Mouse (Mus musculus): ENCODE data around the gene Fgf8. TPM values are rescaled to one million over a fixed set of nuclear protein-coding genes. Genes with fewer than 3 reads are reported as not detected.

Fgf8 gene
- polyA plus RNA-seq, 1 experiment from 2014 or later, result not detected

Other genes with a start within 250 kb of the Fgf8 start
- gene Poll, start 182.4 kb downstream of the Fgf8 start, polyA plus RNA-seq (2015; fragmentation: Nextera tagmentation; extraction: Ambion mirVana), result 17.4 and 18.7 TPM in 2 replicates
- gene Gm17018, start 182.3 kb downstream of the Fgf8 start, polyA plus RNA-seq (2015; fragmentation: Nextera tagmentation; extraction: Ambion mirVana), result 55.0 and 60.5 TPM in 2 replicates
- 4.3 and 5.4 TPM in 2 replicates for gene Fbxw4, start 82.6 kb downstream of the Fgf8 start, polyA plus RNA-seq (2015; fragmentation: Nextera tagmentation; extraction: Ambion mirVana)
- 14.7 and 15.8 TPM in 2 replicates for gene Npm3, start 6.7 kb upstream of the Fgf8 start, polyA plus RNA-seq (2015; fragmentation: Nextera tagmentation; extraction: Ambion mirVana)
- gene Mgea5, start 40.9 kb upstream of the Fgf8 start, polyA plus RNA-seq (2015; fragmentation: Nextera tagmentation; extraction: Ambion mirVana), result 47.0 and 48.5 TPM in 2 replicates
- gene Kcnip2, start 73.1 kb upstream of the Fgf8 start, polyA plus RNA-seq (2015; fragmentation: Nextera tagmentation; extraction: Ambion mirVana), result 1.7 and 1.9 TPM in 2 replicates